Mouse (Mus musculus) midbrain, embryonic 16.5 days (tissue): Measurements from ENCODE around the gene Kiss1r. TPM values are rescaled to one million over a fixed set of nuclear protein-coding genes. Genes with fewer than 3 reads are reported as not detected.
"Not testable (repeated sequence)": the region's sequence is repeated elsewhere in the genome, so short reads cannot be mapped to it uniquely, and the experiment has no call there.

Experiments used
- ATAC-seq: fragments of 200-750 bp; cut with Nextera tagmentation; 2 replicates; pipeline ENCODE4 v1.8.0; 2017; ENCODE audit warnings: moderate TSS enrichment
- H3K27ac ChIP-seq: fragments of 300-500 bp; sonication (generic); 2 replicates; pipeline ENCODE4 v1.5.1; 2014; ENCODE audit warnings: mild to moderate bottlenecking, low read length, mixed read lengths
- H3K27me3 ChIP-seq: fragments of 300-500 bp; sonication (generic); 2 replicates; pipeline ENCODE4 v1.6.1; 2014; ENCODE audit warnings: low read depth, low read length, mixed read lengths; ENCODE audit not compliant: control insufficient read depth, insufficient read depth
- H3K36me3 ChIP-seq: fragments of 300-500 bp; sonication (generic); 2 replicates; pipeline ENCODE4 v1.6.1; 2014; ENCODE audit warnings: mild to moderate bottlenecking, low read length, moderate library complexity, mixed read lengths; ENCODE audit not compliant: control insufficient read depth, insufficient read depth
- H3K4me1 ChIP-seq: fragments of 300-500 bp; sonication (generic); 2 replicates; pipeline ENCODE4 v1.6.1; 2014; ENCODE audit warnings: mild to moderate bottlenecking, low read length, mixed read lengths; ENCODE audit not compliant: control insufficient read depth, insufficient read depth
- H3K4me2 ChIP-seq: fragments of 300-500 bp; sonication (generic); 2 replicates; pipeline ENCODE4 v1.6.1; 2014; ENCODE audit warnings: mild to moderate bottlenecking, low read length, mixed read lengths
- H3K4me3 ChIP-seq: fragments of 300-500 bp; sonication (generic); 2 replicates; pipeline ENCODE4 v1.5.1; 2014; ENCODE audit warnings: low read depth, mild to moderate bottlenecking, low read length, moderate library complexity, mixed read lengths
- H3K9ac ChIP-seq: fragments of 300-500 bp; sonication (generic); 2 replicates; pipeline ENCODE4 v1.6.1; 2014; ENCODE audit warnings: low read depth, low read length, mixed read lengths
- H3K9me3 ChIP-seq: fragments of 300-500 bp; sonication (generic); replicated peaks from 2 replicates; pipeline ENCODE4 v1.6.1; 2014; ENCODE audit warnings: mild to moderate bottlenecking, low read length, mixed read lengths; ENCODE audit not compliant: control insufficient read depth, poor library complexity, severe bottlenecking
- WGBS: fragments of 180-500 bp; shearing (Covaris S2); extraction: QIAGEN DNeasy Blood & Tissue Kit; methylation state at CpG from one replicate; pipeline ENCODE4 v1.1.7; 2014; 5-methylcytosine and 5-hydroxymethylcytosine counted together
- polyA plus RNA-seq: library from polyadenylated mRNA; unstranded; fragments of >200 nt; fragmentation: Nextera tagmentation; extraction: Ambion mirVana; gene quantifications from 2 replicates; pipeline ENCODE4 v1.2.1, GENCODE M21; 2015

The Kiss1r gene
- polyA plus RNA-seq, 1 experiment from 2014 or later: 3.5 TPM

GRCm38 (mm10) chr10:79950661-79951060, 33.9 kb downstream of the Kiss1r start:
- no peaks in the 10 kb centered on the region for H3K4me1 ChIP-seq
- H3K4me3 ChIP-seq: no peak overlapping the region
- H3K27ac ChIP-seq: no peak overlapping the region
- H3K9me3 ChIP-seq: no peaks in the 10 kb centered on the region
- 81% methylated on average over 17 of the region's 18 CpGs for WGBS
- no peak overlapping the region for H3K9ac ChIP-seq
- peaks cover 14% of the 10 kb centered on the region for H3K36me3 ChIP-seq
- no peak overlapping the region for H3K4me2 ChIP-seq
- ATAC-seq: no peak
- H3K27me3 ChIP-seq: no peaks in the 10 kb centered on the region

DNA sequence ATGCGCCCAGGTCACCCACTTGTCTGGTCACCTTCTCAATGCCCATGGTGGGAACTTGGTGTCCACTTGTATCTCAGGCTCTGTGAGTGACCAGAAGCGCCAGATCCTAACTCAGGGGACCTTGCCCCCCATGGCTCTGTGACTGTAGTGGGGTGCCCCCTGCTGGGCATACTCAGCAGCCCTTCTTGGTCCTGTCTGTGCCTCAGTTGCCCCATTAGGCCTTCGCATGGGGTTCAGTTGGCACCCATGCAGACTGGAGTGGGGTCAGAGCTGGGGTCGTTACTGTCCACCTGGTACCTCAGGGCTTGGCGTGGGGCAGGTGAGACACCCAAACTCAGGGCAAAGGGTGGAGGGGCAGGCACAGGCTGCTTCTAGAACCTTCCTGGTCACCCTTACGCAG, 37.2 kb downstream of the Kiss1r start:
- H3K27me3 ChIP-seq: no peaks in the 10 kb centered on the region
- no peak overlapping the region for H3K4me2 ChIP-seq
- ATAC-seq: no peak
- H3K9ac ChIP-seq: no peak overlapping the region
- no peaks in the 10 kb centered on the region for H3K9me3 ChIP-seq
- H3K36me3 ChIP-seq: peaks cover 14% of the 10 kb centered on the region
- 87% methylated on average over 6 of the region's 6 CpGs for whole genome bisulfite sequencing
- H3K4me1 ChIP-seq: no peaks in the 10 kb centered on the region
- H3K27ac ChIP-seq: no peak overlapping the region
- H3K4me3 ChIP-seq: no peak overlapping the region

GRCm38 (mm10) chr10:79955691-79956090, 38.9 kb downstream of the Kiss1r start:
- H3K36me3 ChIP-seq: peaks cover 5% of the 10 kb centered on the region
- no peak overlapping the region for H3K9ac ChIP-seq
- ATAC-seq: no peak
- H3K27me3 ChIP-seq: no peaks in the 10 kb centered on the region
- H3K9me3 ChIP-seq: no peaks in the 10 kb centered on the region
- no peak overlapping the region for H3K4me2 ChIP-seq
- H3K4me3 ChIP-seq: no peak overlapping the region
- no peak overlapping the region for H3K27ac ChIP-seq
- WGBS: 85% methylated on average over 9 of the region's 9 CpGs
- H3K4me1 ChIP-seq: peaks cover 2% of the 10 kb centered on the region

GRCm38 (mm10) chr10:79956643-79957154, 39.9 kb downstream of the Kiss1r start:
- ATAC-seq: no peak
- Histone ChIP-seq H3K9me3 (no peaks in the 10 kb centered on the region), H3K27ac (no peak overlapping the region), H3K4me3 (no peak overlapping the region), H3K9ac (no peak overlapping the region), H3K4me1 (peaks cover 7% of the 10 kb centered on the region), H3K36me3 (peaks cover under 1% of the 10 kb centered on the region), H3K4me2 (no peak overlapping the region), H3K27me3 (no peaks in the 10 kb centered on the region)
- WGBS: 19% methylated on average over 4 of the region's 4 CpGs

DNA sequence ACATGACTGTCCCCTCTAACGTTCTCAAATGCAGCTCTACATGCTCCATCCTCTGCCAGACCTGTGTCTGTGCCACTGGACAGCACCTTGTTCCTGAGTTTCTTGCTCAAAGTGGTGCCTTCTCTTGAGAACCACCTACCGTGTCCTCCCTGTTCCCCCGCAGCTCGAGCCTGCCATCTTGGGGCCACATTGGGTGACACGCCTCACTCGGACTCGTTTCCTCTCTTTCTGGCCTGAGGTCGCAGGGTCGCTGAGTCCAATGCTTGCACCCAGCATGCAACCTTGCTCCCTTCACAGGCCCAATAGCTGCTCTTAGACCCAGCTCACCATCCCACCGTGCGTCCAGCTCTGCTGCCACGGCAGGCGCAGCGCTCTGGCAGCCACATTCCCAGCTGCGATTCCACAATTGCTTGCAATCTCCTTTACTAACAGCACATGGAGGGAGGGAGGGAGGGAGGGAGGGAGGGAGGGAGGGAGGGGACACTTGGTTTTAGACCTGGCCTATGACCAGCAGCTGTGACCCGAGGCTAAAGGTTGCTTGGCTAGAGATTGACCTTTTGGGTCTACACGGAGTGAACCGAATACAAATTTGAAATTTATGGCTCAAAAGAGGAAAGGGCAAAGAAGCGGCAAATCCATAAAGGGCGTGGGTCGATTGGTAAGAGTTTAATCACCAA, 41.5 kb downstream of the Kiss1r start:
- peaks cover 2% of the 10 kb centered on the region; the same call in 1 of the 2 replicates for H3K36me3 ChIP-seq
- ATAC-seq: no peak
- H3K27me3 ChIP-seq: no peaks in the 10 kb centered on the region
- no peak overlapping the region for H3K27ac ChIP-seq
- WGBS: 12% methylated on average over 21 of the region's 21 CpGs
- no peak overlapping the region for H3K9ac ChIP-seq
- H3K4me1 ChIP-seq: peaks cover 7% of the 10 kb centered on the region
- H3K9me3 ChIP-seq: no peaks in the 10 kb centered on the region
- no peak overlapping the region for H3K4me2 ChIP-seq
- H3K4me3 ChIP-seq: no peak overlapping the region

GRCm38 (mm10) chr10:79959412-79959811, 42.6 kb downstream of the Kiss1r start:
- not testable (repeated sequence) for H3K27ac ChIP-seq, ATAC-seq, H3K36me3 ChIP-seq, H3K4me1 ChIP-seq, H3K27me3 ChIP-seq, H3K9me3 ChIP-seq, H3K9ac ChIP-seq
- Histone ChIP-seq H3K4me2 (0 out of 2 replicates have a peak overlapping the region, but pooled peaks have one; percentile 4), H3K4me3 (peak overlapping the region; percentile 81; the same call in 1 of the 2 replicates)
- 31% methylated on average over 10 of the region's 10 CpGs for whole genome bisulfite sequencing

DNA sequence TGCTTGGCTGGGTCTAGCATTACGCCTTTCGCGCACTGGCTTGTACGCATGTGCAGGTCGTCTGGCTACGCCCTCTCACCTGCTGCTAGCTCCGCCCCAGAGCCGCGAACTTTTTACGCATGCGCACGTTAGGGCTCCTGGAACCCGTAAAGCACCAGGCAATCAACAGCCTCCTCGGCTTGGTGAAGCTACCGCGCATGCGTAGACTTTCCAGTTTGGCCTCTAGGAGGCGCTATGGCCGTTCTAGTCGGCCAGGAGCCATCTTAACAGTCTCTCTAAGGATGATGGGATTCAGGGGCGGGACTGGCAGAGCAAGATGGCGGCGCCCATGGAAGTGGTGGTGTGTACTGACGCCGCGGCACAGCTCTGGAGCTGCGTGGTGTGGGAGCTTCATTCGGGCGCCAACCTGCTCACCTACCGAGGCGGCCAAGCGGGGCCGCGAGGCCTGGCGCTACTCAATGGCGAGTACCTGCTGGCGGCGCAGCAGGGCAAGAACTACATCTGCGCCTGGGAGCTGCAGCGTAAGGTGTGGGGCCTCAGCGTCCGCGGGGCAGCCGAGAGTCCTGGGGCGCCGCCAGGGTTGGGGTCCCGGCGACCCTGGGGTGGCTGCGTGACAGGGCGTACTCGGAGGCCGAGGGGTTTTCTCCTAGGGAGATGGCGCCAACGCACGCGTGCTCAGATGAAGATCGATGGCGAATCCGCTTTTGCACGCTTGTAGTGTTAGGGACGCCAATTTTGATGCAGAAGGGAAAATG, 43.3 kb downstream of the Kiss1r start, which contains the start of gene Wdr18:
TSS of gene Wdr18 (plus strand) at position 306 of the 755 bp plus-strand sequence.
- Histone ChIP-seq H3K27ac (peak within 1 kb of the TSS; percentile 75), H3K9ac (peak within 1 kb of the TSS; percentile 78), H3K27me3 (no peaks in the 10 kb centered on the region), H3K4me3 (peak within 1 kb of the TSS; percentile 81), H3K4me1 (peaks cover 7% of the 10 kb centered on the region), H3K9me3 (no peaks in the 10 kb centered on the region), H3K4me2 (peak within 1 kb of the TSS; percentile 64), H3K36me3 (peaks cover 6% of the 10 kb centered on the region; the same call in 1 of the 2 replicates)
- WGBS: under 1% methylated on average over 61 of the region's 61 CpGs
- ATAC-seq: peak; percentile 97

GRCm38 (mm10) chr10:79960671-79961294, 44.0 kb downstream of the Kiss1r start:
- Histone ChIP-seq H3K36me3 (peaks cover 9% of the 10 kb centered on the region; the same call in 1 of the 2 replicates), H3K9ac (peak overlapping the region; percentile 78), H3K27ac (peak overlapping the region; percentile 75; the same call in 1 of the 2 replicates), H3K27me3 (no peaks in the 10 kb centered on the region), H3K4me2 (peak overlapping the region; percentile 64), H3K9me3 (no peaks in the 10 kb centered on the region), H3K4me1 (peaks cover 7% of the 10 kb centered on the region), H3K4me3 (peak overlapping the region; percentile 81)
- 14% methylated on average over 10 of the region's 10 CpGs for WGBS
- ATAC-seq: 0 out of 2 replicates have a peak, but pooled peaks have one; percentile 1
